Mouse (Mus musculus) left cerebral cortex, adult 11 months (tissue): ENCODE results near the gene Pola2.

ENCODE experiments used
- DNase-seq: peaks from one replicate; pipeline ENCODE4 v3.0.0; 2022; ENCODE audit warnings: low spot score

Gene Pola2

GRCm38 (mm10) chr19:5894002-5894678, 69.9 kb downstream of the Pola2 start, which contains the start of gene Tigd3:
TSS of gene Tigd3 (minus strand) at chr19:5894149.
- DNase-seq: peak; percentile 91

GRCm38 (mm10) chr19:5893282-5894001, 70.6 kb downstream of the Pola2 start:
- DNase-seq: no peak

GRCm38 (mm10) chr19:5892735-5893134, 71.3 kb downstream of the Pola2 start:
- no peak for DNase-seq

- DNase-seq: no peak
Measured at GRCm38 (mm10) chr19:5892262-5892661, 71.7 kb downstream of the Pola2 start.

- DNase-seq: no peak
Measured at GRCm38 (mm10) chr19:5891521-5892258, 72.3 kb downstream of the Pola2 start.
